Mouse (Mus musculus) gastrocnemius, adult 18-20 months (tissue): Measurements from ENCODE around the gene Alad. TPM values are rescaled to one million over a fixed set of nuclear protein-coding genes. Genes with fewer than 3 reads are reported as not detected.
A peak's percentile ranks its signal among the peaks of the same experiment; 100 is the strongest.

ENCODE experiments used
- DNase-seq: peaks from one replicate; pipeline ENCODE4 v3.0.0; 2021; ENCODE audit warnings: low spot score
- long read RNA-seq, 2 experiments: library from polyadenylated mRNA; stranded (forward); transcript quantifications; one replicate each; pipeline ENCODE4 v2.0.0; 2021
- total RNA-seq, 2 experiments: library from RNA; stranded (reverse); gene quantifications; 2 replicates each; pipeline ENCODE4 v1.2.3; 2021

Alad gene
- total RNA-seq = 10 to 100 TPM; 29.5 to 32.4 TPM
- long read RNA-seq, experiment 1, transcript Alad-201 (12 exons, 1,206 nt) = major isoform, 55 of 57 reads
- long read RNA-seq, experiment 1, partial matches to known transcripts = 0 of 57 reads
- long read RNA-seq, experiment 1, other reads (novel, unspliced or antisense) = 1 of 57 reads
- long read RNA-seq, experiment 2, transcript Alad-201 (12 exons, 1,206 nt) = major isoform, 38 of 40 reads
- long read RNA-seq, experiment 2, partial matches to known transcripts = 1 of 40 reads
- long read RNA-seq, experiment 2, other reads (novel, unspliced or antisense) = 0 of 40 reads

GRCm38 (mm10) chr4:62519849-62520233, at the start of gene Alad:
Gene Alad, minus strand, starts transcription at chr4:62519918.
- DNase-seq = peak; percentile 86

- no peak for DNase-seq
Measured at GRCm38 (mm10) chr4:62568359-62568758, 48.6 kb upstream of the Alad start.

- DNase-seq = no peak
Measured at GRCm38 (mm10) chr4:62567696-62568095, 48.0 kb upstream of the Alad start.

- no peak for DNase-seq
Measured at GRCm38 (mm10) chr4:62566530-62566929, 46.8 kb upstream of the Alad start.

GRCm38 (mm10) chr4:62562006-62562405, 42.3 kb upstream of the Alad start:
- no peak for DNase-seq

- DNase-seq = no peak
Measured at GRCm38 (mm10) chr4:62561630-62562001, 41.9 kb upstream of the Alad start.

GRCm38 (mm10) chr4:62560963-62561629, 41.4 kb upstream of the Alad start:
- peak; percentile 81 for DNase-seq

- DNase-seq = no peak
Measured at GRCm38 (mm10) chr4:62559797-62560329, 40.1 kb upstream of the Alad start, which contains the start of gene Rgs3. Gene Rgs3, plus strand, starts transcription at chr4:62559847.

- no peak for DNase-seq
Measured at GRCm38 (mm10) chr4:62557436-62557835, 37.7 kb upstream of the Alad start.

GRCm38 (mm10) chr4:62551966-62552365, 32.2 kb upstream of the Alad start:
- DNase-seq = no peak

- DNase-seq = no peak
Measured at GRCm38 (mm10) chr4:62544801-62545200, 25.1 kb upstream of the Alad start.

GRCm38 (mm10) chr4:62543782-62544181, 24.1 kb upstream of the Alad start:
- DNase-seq = no peak

GRCm38 (mm10) chr4:62541802-62542201, 22.1 kb upstream of the Alad start:
- DNase-seq = no peak

GRCm38 (mm10) chr4:62533729-62534128, 14.0 kb upstream of the Alad start:
- no peak for DNase-seq

GRCm38 (mm10) chr4:62527655-62528054, 7.9 kb upstream of the Alad start:
- DNase-seq = no peak

GRCm38 (mm10) chr4:62526256-62526655, 6.5 kb upstream of the Alad start:
- no peak for DNase-seq

GRCm38 (mm10) chr4:62525489-62525811, 5.7 kb upstream of the Alad start:
- DNase-seq = no peak

GRCm38 (mm10) chr4:62524651-62525488, 5.2 kb upstream of the Alad start, which contains the start of the genes Pole3 and 4933430I17Rik:
Gene Pole3, minus strand, starts transcription at chr4:62525068.
Gene 4933430I17Rik, plus strand, starts transcription at chr4:62525369.
- peak; percentile 98 for DNase-seq

- DNase-seq = no peak
Measured at GRCm38 (mm10) chr4:62520892-62521400, 1.2 kb upstream of the Alad start.

- DNase-seq = no peak
Measured at GRCm38 (mm10) chr4:62519122-62519848, 433 bp downstream of the Alad start.
